Mouse (Mus musculus) gastrocnemius, postnatal 14 days (tissue): Measurements from ENCODE around the gene Trim71. TPM values are rescaled to one million over a fixed set of nuclear protein-coding genes. Genes with fewer than 3 reads are reported as not detected.

Source experiments
- DNase-seq: peaks from one replicate; pipeline ENCODE4 v3.0.0; 2021; ENCODE audit warnings: mixed read lengths
- intact Hi-C: fragments of 180-260 bp; cut with DNase I; formaldehyde crosslinking; loops from one replicate; pipeline ENCODE4 v1.15.1; 2025; ENCODE audit warnings: low total_unique reads
- total RNA-seq, 2 experiments: library from RNA; stranded (reverse); gene quantifications; 2 replicates each; pipeline ENCODE4 v1.2.3; 2021

Gene Trim71
- total RNA-seq, 2 experiments from 2014 or later: not detected

DNA sequence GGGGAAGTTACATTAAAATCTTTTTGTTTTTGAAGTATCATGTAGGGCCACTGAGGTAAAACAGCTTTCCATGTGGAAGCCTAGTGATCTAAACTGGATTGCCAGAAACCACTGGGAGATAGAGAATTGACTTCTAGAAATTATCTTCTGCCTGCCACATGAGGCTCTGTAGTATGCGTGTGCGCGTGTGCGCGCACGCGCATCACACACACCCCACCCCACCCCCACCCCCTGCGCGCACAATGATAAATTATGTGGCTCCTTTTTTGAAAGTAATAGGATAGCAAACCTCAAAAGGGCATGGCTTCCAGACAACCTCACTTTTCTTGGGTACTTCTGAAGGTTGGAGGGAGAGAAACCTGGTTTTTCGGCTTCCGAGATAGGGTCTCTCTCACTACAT lies 62.3 kb downstream of the Trim71 start:
- intact Hi-C loops: loop anchor here (2.0 kb wide), 1 partner anchor 83 kb away; no protein-coding TSS in a partner anchor
- no peak for DNase-seq

DNA sequence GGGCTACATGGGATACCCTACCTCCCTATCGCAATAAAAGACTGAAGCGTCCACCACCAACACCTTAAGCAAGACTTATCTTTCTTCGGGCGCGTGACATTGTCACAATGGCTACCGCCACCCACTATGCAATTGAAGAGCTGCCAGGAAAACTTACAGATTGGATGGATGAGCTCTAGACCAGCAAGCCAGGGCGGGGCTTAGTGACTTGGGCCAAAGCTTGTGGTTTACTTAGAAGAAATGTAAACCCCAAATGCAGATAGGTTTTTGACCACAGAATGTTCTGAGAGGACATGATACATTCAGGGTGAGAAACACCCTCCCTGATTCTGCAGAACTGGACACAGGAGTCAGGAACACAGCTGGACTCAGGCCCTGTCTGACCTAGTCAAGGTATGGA lies 63.1 kb downstream of the Trim71 start:
- no peak for DNase-seq
- intact Hi-C loops: loop anchor here (2.0 kb wide), 1 partner anchor 84 kb away; no protein-coding TSS in a partner anchor

DNA sequence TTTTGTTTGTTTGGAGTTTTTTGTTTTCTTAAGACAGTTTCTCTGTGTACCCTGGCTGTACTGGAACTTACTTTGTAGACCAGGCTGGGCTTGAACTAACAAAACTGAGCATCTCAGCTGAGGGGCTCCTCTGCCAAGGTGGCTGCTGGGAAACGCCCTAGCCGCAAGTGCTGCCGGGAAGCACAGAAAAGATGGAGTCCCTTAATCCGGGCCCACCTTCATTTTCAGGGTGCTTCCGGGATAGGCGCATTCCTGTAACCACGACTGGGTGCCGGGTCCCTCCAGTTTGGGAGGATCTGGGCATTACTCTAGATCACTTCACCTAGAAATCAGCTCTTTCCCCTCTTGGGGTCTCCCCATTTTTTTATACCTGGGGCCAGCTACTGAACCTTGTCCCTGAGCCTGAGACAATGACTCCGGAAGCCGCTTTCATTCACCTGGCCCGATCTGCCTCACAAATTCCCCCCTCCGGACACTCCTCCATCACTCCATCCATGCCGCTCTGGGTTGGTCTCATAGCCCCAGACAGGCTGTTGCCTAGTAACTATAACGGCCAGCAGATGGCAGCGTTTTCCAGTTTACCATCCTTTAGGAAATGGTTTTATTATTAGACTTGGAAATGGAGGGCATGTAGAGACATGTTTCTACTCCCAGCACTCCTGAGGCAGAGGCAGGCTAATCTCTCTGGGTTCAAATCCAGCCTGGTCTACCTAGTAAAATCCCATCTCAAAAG lies 64.2 kb downstream of the Trim71 start:
- intact Hi-C loops: loop anchor here (2.0 to 5.0 kb wide), 2 partner anchors 83 to 85 kb away; no protein-coding TSS in a partner anchor
- DNase-seq: peak; percentile 57

DNA sequence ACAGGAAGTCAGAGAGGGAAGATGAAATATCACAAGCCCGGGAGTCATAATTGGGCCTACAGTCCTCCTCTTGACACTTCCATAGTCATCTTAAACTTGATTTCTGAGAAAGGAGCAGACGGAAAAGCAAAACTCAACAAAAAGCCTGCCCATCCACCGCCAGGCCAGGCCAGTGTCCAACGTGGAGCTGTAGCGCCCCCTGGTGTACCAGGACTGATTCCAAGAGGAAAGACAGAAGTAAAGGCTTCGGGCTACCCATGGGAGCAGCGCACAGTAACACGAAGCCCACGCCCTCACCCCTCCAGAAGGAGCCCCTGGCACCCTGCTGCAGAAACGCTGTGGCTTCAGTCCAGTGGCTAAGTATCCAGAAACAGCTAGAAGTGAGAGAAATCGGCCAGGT lies 66.0 kb downstream of the Trim71 start:
- intact Hi-C loops: loop anchor here (5.0 kb wide), 1 partner anchor 81 kb away; no protein-coding TSS in a partner anchor
- DNase-seq: peak; percentile 85

DNA sequence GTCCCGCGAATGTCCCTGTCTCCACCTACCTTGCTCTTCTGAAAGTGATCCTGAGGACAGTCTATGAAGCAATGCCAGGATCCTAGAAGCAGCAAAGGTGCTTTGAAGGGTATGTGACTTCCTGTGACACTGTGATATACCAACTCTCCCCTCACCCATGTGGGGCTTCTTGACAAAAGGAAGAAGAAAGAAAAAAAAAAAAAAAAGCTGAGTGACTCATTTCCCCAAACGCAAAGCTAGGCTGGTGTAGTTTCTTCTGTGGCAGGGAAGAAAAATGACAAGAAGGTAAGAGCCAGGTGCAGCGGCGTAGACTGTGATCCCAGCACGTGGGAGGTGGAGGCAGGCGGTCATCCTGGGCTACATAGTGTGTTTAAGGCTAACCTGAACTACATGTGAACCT lies 67.7 kb downstream of the Trim71 start:
- intact Hi-C loops: loop anchor here (5.0 kb wide), 1 partner anchor 79 kb away; no protein-coding TSS in a partner anchor
- no peak for DNase-seq

DNA sequence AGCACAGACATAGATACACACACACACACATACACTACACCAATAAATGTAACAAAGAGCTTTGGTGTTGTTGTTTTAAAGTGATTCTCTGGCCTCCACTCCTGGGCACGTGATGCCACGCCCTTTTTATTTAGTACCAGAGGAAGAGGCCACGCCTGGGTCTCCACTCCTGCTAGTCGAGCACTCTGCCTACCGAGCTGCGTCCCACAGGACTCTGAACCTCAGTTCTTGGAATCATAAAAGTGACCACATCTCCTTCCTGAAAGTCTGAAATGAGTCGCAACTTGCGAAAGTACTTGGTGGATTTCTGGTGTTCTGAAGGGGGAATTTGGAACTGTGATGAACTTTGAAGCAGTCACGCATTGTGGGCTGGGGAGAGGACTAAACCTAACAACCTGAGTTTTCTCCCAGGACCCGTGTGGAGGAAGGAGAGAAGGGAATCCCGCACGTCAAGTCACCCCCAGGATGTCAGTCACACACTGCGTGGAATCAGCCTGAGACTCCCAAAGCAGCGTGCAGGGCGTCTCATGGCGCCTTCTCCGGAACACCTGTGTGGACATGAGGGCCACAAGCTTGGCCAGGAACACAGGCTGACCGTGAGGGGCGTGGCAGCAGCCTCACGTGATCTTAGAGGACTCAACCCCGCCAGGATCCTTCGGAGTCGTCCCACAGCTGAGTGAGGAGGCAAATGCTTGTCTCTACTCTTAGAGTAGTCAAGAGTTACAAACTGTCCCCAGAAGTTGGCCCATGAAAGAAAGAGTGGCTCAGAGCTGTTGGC lies 76.5 kb downstream of the Trim71 start:
- intact Hi-C loops: no loop called here
- no peak for DNase-seq

DNA sequence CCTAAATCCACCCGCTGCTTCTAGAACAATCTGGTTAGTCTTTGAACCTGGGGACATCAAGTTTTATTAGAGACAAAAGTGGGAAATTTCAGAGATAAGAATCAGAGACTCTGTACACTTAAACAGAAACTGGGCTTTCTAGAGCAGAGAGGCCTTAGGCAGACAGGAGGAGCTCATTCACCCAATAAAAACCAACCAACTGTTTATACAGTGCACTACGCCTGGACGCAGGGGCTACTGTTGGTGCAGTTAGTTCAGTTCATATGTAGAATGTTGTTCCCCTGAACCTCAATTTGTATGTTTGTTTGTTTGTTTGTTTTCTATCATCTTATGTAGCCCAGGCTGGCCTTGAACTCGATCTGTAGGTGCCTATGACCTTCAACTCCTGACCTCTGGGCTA lies 77.4 kb downstream of the Trim71 start:
- intact Hi-C loops: no loop called here
- no peak for DNase-seq

DNA sequence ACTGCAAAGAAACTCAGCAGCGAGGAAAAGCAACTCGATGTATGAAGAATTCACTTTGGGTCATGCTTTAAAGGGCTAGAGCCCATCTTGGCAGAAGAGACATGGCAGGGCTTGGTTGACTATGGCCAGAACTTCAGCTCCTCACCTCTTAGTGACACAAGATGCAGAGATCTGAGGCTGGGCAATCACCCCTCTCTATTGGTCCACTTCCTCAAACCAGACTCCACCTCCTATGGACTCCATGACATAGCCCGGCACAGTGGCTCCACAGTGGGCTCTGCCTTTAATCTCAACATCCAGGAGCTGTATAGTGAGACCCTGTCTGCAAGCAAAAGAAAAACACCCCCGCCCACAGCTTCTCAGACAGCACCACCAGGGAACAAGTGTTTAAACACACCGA lies 79.4 kb downstream of the Trim71 start:
- intact Hi-C loops: no loop called here

DNA sequence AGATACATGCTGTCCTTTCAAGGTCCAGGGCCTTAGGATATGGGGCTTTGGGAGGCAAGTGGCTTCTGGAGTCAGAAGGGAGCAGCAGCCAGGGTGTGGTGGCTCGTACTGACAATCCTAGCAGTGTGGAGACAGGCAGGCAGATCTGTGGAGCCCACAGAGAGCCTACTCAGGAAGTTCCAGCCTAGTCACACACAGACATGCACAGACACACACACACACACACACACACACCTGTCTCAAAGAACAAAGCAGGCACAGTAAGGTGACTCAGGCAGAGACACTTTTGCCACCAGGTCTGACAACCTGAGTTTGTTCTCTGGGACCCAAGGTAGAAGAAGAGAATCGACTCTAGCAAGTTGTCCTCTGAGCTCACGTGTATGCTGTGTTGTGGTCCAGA lies 83.2 kb downstream of the Trim71 start:
- DNase-seq: no peak
- intact Hi-C loops: no loop called here

More for the DNA sequence above, 79.4 kb downstream of the Trim71 start:
- DNase-seq: no peak

DNA sequence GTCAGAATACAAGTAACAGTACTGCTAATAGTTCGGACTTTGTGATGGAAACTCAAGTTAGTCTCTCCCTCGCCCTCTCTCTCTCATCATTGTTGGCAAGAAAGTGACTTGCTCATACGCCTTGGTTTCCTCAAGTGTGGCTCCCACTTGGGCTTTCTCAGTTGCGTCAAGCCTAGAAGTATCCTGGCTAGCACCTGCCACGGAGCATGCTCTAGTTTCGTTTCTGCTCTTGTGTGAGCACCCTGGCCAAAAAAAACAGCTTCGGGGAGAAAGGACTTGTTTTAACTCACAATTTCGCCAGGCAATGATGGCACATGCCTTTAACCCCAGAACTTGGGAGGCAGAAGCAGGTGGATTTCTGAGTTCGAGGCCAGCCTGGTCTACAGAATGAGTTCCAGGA lies 87.2 kb downstream of the Trim71 start:
- intact Hi-C loops: no loop called here
- no peak for DNase-seq

DNA sequence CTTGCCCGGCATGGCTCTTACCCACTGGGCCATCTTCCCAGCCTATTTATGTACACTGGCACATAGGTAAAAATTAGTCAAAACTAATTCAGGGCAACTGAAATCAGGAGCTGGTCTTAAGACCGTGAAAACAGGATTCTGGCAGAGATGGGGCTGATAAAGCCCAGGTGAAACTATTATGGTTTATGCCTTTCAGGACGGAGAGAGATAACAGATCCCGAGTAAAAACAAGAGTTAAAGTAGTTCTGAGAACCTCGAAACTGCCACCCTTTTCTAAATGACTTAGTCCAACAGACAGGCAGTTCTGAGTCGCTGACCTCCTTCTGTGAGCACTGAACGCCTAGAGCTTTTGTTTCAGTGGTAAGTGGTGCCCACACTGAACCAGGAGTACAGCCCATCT lies 92.3 kb downstream of the Trim71 start:
- DNase-seq: no peak
- intact Hi-C loops: no loop called here

DNA sequence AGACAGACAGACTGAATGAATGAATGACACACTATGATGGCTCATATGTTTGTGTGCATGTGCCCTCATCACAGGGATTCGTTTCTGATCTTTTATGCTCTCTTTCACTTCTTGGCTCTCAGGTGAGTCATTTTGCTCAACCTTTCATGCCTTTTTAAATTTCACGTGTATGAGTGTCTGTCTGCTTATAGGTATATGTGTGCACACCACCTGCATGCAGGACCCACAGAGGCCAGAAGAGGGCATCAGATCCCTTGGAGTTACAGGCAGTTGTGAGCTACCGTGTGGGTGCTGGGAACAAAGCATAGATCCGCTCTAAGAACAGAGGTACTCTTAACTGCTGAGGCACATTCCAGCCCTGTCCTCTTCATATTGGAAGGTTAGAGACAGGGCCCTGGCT lies 95.5 kb downstream of the Trim71 start:
- intact Hi-C loops: no loop called here
- DNase-seq: no peak

DNA sequence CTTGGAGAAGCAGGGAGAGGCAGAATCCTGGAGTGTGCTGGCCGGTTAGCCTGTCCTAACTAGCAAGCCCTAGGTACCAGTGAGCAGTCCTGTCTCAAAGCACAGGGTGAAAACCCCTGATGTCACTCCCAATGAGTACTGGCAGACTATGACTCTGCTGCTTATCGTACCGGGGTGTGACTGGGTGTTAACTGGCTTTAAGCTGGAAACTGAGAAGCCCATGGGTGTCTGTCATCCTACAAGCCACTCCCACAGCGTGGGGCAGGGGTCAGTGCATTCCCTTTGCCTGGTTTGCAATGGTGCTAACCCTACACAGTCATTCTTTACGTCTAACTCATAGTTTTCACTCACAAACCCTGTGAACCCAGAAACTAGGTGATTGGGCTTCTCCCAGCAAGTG lies 96.0 kb downstream of the Trim71 start:
- no peak for DNase-seq
- intact Hi-C loops: no loop called here

DNA sequence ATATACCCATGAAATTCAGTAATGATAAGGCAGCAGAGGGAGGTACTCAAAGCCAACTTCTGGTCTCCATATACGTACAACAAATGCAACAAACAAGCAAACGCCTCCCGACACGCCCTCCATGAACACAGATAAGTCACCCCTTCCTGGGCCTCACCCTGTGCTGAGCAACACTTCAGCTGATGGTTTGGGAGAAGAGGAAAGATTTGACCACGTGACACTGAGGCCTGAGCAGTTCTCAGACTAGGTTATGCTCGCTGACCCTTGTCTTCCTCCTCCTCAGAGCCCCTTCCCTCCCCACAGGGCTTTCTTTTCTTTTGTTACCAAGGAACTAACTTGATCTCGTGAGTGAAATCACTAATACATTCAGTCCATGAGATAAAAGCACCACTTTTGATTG lies 97.3 kb downstream of the Trim71 start:
- DNase-seq: no peak
- intact Hi-C loops: no loop called here

DNA sequence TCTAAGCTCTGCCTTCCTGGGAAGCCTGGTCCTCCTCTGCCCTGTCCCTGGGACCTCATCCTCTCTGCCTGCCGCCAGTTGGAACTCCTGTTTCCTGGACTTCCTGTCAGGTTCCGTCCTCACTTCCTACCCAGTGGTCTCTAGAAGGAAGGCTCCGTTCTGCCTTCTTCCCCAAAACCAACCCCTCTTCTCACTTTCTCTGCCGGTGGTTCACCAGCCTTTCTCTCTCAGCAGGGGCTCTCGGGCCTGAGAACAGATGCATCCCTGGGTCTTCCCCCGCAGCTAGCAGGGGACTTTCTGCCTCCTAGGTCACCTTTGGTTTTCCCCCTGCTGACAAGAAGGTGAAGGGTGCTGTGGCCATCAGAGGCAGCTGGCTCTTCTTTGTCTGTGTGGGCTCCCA lies 98.7 kb downstream of the Trim71 start:
- DNase-seq: no peak
- intact Hi-C loops: no loop called here

DNA sequence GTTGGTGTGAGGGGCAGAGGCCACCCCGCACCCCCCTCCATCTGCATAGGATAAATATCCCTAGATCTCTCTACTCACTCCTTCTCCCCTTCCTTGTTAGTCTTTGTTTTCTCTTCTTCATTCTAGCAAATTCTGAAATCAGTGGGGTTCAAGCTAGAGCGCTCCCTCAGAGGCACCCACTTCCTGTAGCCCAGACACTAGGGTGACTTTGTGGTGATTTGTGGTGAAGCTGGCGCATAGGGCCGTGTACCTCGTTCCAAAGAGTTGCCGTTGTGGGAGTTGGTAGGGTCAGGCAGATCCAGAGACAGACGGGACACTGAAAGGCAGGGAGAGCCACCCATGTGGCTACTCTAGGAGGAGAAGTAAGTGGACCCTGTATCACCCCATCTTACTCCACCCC lies 101.6 kb downstream of the Trim71 start:
- DNase-seq: no peak
- intact Hi-C loops: no loop called here

DNA sequence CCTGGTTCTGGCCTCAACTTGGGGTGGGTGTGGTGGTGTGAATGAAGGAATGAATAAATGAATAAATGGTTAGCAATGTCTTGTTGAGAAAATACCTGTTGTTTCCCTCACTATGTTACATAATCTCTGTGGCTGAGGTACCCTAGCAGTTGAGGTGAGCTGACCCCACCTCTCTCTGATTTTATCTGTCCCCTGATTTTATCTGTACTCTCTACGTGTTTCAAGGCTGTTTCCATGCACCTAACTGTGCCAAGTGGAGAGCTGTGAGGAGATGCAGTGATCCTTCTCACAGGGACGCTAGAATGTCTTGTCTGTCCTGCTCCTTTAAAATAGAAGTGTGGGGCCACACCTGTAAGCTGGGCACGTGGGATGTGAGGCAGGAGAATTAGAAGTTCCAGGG lies 105.7 kb downstream of the Trim71 start:
- DNase-seq: no peak
- intact Hi-C loops: no loop called here
